Mouse (Mus musculus) megakaryocyte, embryonic 14.5 days (primary cell): Measurements from ENCODE around the gene Xrcc6.

Source experiments
- FLI1 ChIP-seq: IDR thresholded peaks from 2 replicates; pipeline ENCODE4 v1.6.1; 2012; ENCODE audit warnings: low read length, inconsistent platforms, mixed read lengths
- GATA1 ChIP-seq: IDR thresholded peaks from 3 replicates; pipeline ENCODE4 v1.6.1; 2012; ENCODE audit warnings: mixed read lengths, low read length, inconsistent platforms, borderline replicate concordance

GRCm38 (mm10) chr15:82019288-82019687 is 31.7 kb downstream of the Xrcc6 start:
- TF ChIP-seq GATA1 (no peak), FLI1 (no peak)
